Mouse (Mus musculus): ENCODE results near the gene Lage3. TPM values are rescaled to one million over a fixed set of nuclear protein-coding genes. Genes with fewer than 3 reads are reported as not detected.
A peak's percentile ranks its signal among the peaks of the same experiment; 100 is the strongest.

Lage3 gene
- 68.7 TPM for polyA plus RNA-seq (2012; fragmentation: generic; extraction: Trizol)
- long read RNA-seq, experiment 1, transcript Lage3-201 (3 exons, 761 nt) = major isoform, 35 of 36 reads
- long read RNA-seq, experiment 1, partial matches to known transcripts = 0 of 36 reads
- long read RNA-seq, experiment 1, other reads (novel, unspliced or antisense) = 0 of 36 reads
- long read RNA-seq, experiment 2, partial matches to known transcripts = 0 of 3 reads
- long read RNA-seq, experiment 2, other reads (novel, unspliced or antisense) = 1 of 3 reads

DNA sequence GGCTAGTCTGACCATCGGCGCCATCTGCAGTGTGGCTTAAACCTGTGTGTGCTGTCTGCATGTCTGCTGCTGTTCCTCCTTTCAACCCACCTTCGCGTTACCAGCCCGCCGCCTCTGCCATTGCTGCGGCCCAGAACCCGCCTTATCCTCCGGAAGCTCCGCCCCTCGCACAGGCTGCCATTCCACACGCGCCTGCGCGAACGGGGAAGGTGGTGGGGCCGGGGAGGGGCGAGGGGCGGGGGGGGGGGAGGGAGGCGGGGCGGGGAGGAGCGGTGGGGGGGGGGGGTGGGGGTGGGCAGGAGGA is at the start of gene Lage3:
Lage3 (minus strand) TSS at position 152 of the 304 bp plus-strand sequence.
- Histone ChIP-seq H3ac (ENCODE audit: control insufficient read depth, insufficient read length, low read depth) (peak within 1 kb of the TSS; percentile 38), H3K79me3 (ENCODE audit: low read depth) (peaks cover 2% of the 10 kb centered on the region), H3K36me3 (ENCODE audit: control insufficient read depth, insufficient read depth) (peaks cover 3% of the 10 kb centered on the region), H3K4me3 (ENCODE audit: insufficient read depth, poor library complexity, severe bottlenecking) (peak within 1 kb of the TSS; percentile 39), H3K79me2 (ENCODE audit: control insufficient read depth, insufficient read depth) (peaks cover 6% of the 10 kb centered on the region), H3K27me3 (ENCODE audit: control insufficient read depth, insufficient read depth, insufficient read length) (no peaks in the 10 kb centered on the region)
- TF ChIP-seq FOSL1 (IDR thresholded peaks at IDR 0.05; ENCODE audit: insufficient read depth, low read length, poor library complexity, severe bottlenecking) = no peak
- TF ChIP-seq MAX (IDR thresholded peaks at IDR 0.05) = no peak
- no peak for TF ChIP-seq CEBPB (IDR thresholded peaks at IDR 0.05; ENCODE audit: low read depth)
- no peak for TF ChIP-seq MYOG (IDR thresholded peaks at IDR 0.05; ENCODE audit: control insufficient read depth, extremely low read depth, insufficient read length)
- no peak for TF ChIP-seq USF1 (IDR thresholded peaks at IDR 0.05; ENCODE audit: low read depth)

DNA sequence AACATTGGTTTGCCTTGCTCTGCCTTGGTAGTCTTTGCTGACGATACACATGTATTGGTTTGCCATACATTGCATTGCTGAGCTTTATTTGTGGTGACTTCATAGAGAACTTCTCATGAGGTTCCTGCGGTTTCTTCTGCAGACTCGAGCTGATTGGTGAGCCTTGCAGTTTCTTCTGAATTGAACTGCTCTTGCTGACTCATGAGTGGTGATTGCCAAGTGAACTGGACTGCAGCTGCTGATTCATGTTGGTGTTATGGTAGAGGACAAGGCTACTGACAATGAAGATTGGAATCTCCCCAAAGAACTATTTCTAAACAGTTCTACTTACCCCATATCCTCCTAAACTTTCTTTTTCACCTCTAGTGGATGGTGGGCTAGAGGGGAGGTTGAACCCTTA is 46.7 kb upstream of the Lage3 start:
- no peak overlapping the region for H3ac ChIP-seq (ENCODE audit: control insufficient read depth, insufficient read length, low read depth)
- H3K4me3 ChIP-seq (ENCODE audit: insufficient read depth, poor library complexity, severe bottlenecking) = no peak overlapping the region
- TF ChIP-seq USF1 (IDR thresholded peaks at IDR 0.05; ENCODE audit: low read depth) = no peak
- no peak for TF ChIP-seq FOSL1 (IDR thresholded peaks at IDR 0.05; ENCODE audit: insufficient read depth, low read length, poor library complexity, severe bottlenecking)
- TF ChIP-seq CTCF (IDR thresholded peaks at IDR 0.05; ENCODE audit: control insufficient read depth, insufficient read depth, insufficient read length) = no peak
- TF ChIP-seq MYOD1 (IDR thresholded peaks at IDR 0.05; ENCODE audit: control insufficient read depth, insufficient read length, low read depth) = no peak
- no peak for TF ChIP-seq MYOG (IDR thresholded peaks at IDR 0.05; ENCODE audit: control insufficient read depth, extremely low read depth, insufficient read length)
- TF ChIP-seq CEBPB (IDR thresholded peaks at IDR 0.05; ENCODE audit: low read depth) = no peak
- H3K79me3 ChIP-seq (ENCODE audit: low read depth) = no peaks in the 10 kb centered on the region
- H3K27me3 ChIP-seq (ENCODE audit: control insufficient read depth, insufficient read depth, insufficient read length) = no peaks in the 10 kb centered on the region
- no peaks in the 10 kb centered on the region for H3K36me3 ChIP-seq (ENCODE audit: control insufficient read depth, insufficient read depth)
- H3K79me2 ChIP-seq (ENCODE audit: control insufficient read depth, insufficient read depth) = no peaks in the 10 kb centered on the region

- TF ChIP-seq MAX (IDR thresholded peaks at IDR 0.05) (peak; percentile 33), MYOG (IDR thresholded peaks at IDR 0.05; ENCODE audit: control insufficient read depth, extremely low read depth, insufficient read length) (no peak)
- Histone ChIP-seq H3ac (ENCODE audit: control insufficient read depth, insufficient read length, low read depth) (peak within 1 kb of the TSS; percentile 77), H3K4me3 (ENCODE audit: insufficient read depth, poor library complexity, severe bottlenecking) (peak within 1 kb of the TSS; percentile 44)
Observed at GRCm38 (mm10) chrX:74392535-74393443, 39.4 kb upstream of the Lage3 start, which contains the start of the genes Fam3a and Ikbkg. Fam3a (minus strand) TSS chrX:74393272. Ikbkg (plus strand) TSS chrX:74393290.

DNA sequence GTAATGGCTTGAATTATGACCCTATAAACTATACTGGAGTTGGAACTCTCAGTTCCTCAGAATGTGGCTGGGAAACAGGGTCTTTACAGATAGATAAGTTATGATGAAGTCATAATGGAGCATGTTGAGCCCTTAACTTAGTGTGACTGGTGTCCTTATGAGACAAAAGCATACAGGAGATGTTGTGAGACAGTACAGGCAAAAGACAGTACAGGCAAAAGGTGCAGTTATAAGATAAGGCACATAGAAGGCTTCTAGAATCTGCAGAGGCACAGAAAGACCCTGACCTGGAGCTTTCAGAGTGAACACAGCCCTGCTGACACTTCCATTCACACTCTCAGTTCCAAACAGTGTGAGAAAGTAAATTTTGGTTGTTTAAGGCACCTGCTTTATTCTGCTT is 34.7 kb upstream of the Lage3 start:
- Histone ChIP-seq H3K36me3 (ENCODE audit: control insufficient read depth, insufficient read depth) (no peaks in the 10 kb centered on the region), H3K27me3 (ENCODE audit: control insufficient read depth, insufficient read depth, insufficient read length) (no peaks in the 10 kb centered on the region), H3K4me3 (ENCODE audit: insufficient read depth, poor library complexity, severe bottlenecking) (no peak overlapping the region), H3K79me2 (ENCODE audit: control insufficient read depth, insufficient read depth) (no peaks in the 10 kb centered on the region), H3K79me3 (ENCODE audit: low read depth) (no peaks in the 10 kb centered on the region), H3ac (ENCODE audit: control insufficient read depth, insufficient read length, low read depth) (no peak overlapping the region)
- TF ChIP-seq USF1 (IDR thresholded peaks at IDR 0.05; ENCODE audit: low read depth) (no peak), FOSL1 (IDR thresholded peaks at IDR 0.05; ENCODE audit: insufficient read depth, low read length, poor library complexity, severe bottlenecking) (no peak), CTCF (IDR thresholded peaks at IDR 0.05; ENCODE audit: control insufficient read depth, insufficient read depth, insufficient read length) (no peak), MYOD1 (IDR thresholded peaks at IDR 0.05; ENCODE audit: control insufficient read depth, insufficient read length, low read depth) (no peak), MAX (IDR thresholded peaks at IDR 0.05) (no peak), MYOG (IDR thresholded peaks at IDR 0.05; ENCODE audit: control insufficient read depth, extremely low read depth, insufficient read length) (no peak), CEBPB (IDR thresholded peaks at IDR 0.05; ENCODE audit: low read depth) (no peak)

More at GRCm38 (mm10) chrX:74392535-74393443, 39.4 kb upstream of the Lage3 start, which contains the start of the genes Fam3a and Ikbkg:
- Histone ChIP-seq H3K27me3 (ENCODE audit: control insufficient read depth, insufficient read depth, insufficient read length) (no peaks in the 10 kb centered on the region), H3K79me2 (ENCODE audit: control insufficient read depth, insufficient read depth) (no peaks in the 10 kb centered on the region), H3K79me3 (ENCODE audit: low read depth) (no peaks in the 10 kb centered on the region), H3K36me3 (ENCODE audit: control insufficient read depth, insufficient read depth) (no peaks in the 10 kb centered on the region)

DNA sequence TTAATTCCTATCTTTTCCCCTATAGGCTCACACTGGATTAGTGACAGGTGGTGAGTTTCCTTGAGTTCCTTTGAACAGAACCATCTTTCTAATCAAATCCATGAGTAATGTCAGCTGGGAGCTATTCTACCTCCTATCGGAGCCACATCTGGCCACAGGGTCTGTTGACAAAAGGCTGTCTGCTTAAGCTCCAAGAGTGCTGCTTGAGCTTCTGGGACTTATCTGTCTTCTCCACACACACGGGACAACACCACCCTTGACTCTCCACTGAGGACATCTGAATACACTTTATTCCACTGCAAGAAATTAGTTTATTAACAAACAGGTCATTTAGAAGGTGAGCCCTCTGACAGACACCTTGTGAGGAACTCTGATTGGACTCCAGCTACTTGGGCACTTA is 31.0 kb upstream of the Lage3 start:
- Histone ChIP-seq H3K4me3 (ENCODE audit: insufficient read depth, poor library complexity, severe bottlenecking) (no peak overlapping the region), H3K79me3 (ENCODE audit: low read depth) (no peaks in the 10 kb centered on the region), H3ac (ENCODE audit: control insufficient read depth, insufficient read length, low read depth) (no peak overlapping the region), H3K79me2 (ENCODE audit: control insufficient read depth, insufficient read depth) (no peaks in the 10 kb centered on the region), H3K27me3 (ENCODE audit: control insufficient read depth, insufficient read depth, insufficient read length) (no peaks in the 10 kb centered on the region), H3K36me3 (ENCODE audit: control insufficient read depth, insufficient read depth) (no peaks in the 10 kb centered on the region)
- TF ChIP-seq MAX (IDR thresholded peaks at IDR 0.05) = no peak
- TF ChIP-seq USF1 (IDR thresholded peaks at IDR 0.05; ENCODE audit: low read depth) = no peak
- no peak for TF ChIP-seq MYOG (IDR thresholded peaks at IDR 0.05; ENCODE audit: control insufficient read depth, extremely low read depth, insufficient read length)
- TF ChIP-seq MYOD1 (IDR thresholded peaks at IDR 0.05; ENCODE audit: control insufficient read depth, insufficient read length, low read depth) = no peak
- TF ChIP-seq CEBPB (IDR thresholded peaks at IDR 0.05; ENCODE audit: low read depth) = no peak
- TF ChIP-seq CTCF (IDR thresholded peaks at IDR 0.05; ENCODE audit: control insufficient read depth, insufficient read depth, insufficient read length) = no peak
- no peak for TF ChIP-seq FOSL1 (IDR thresholded peaks at IDR 0.05; ENCODE audit: insufficient read depth, low read length, poor library complexity, severe bottlenecking)
